Mouse (Mus musculus) kidney, embryonic 14.5 days (tissue): ENCODE measurements around the gene Tpd52l2. TPM values are rescaled to one million over a fixed set of nuclear protein-coding genes. Genes with fewer than 3 reads are reported as not detected.
A peak's percentile ranks its signal among the peaks of the same experiment; 100 is the strongest.

Source experiments
- ATAC-seq: fragments of 200-750 bp; cut with Nextera tagmentation; 2 replicates; pipeline ENCODE4 v1.8.0; 2017; ENCODE audit warnings: moderate number of reproducible peaks, mild to moderate bottlenecking, moderate TSS enrichment, moderate library complexity; ENCODE audit not compliant: low FRiP score, low TSS enrichment
- H3K27ac ChIP-seq: fragments of 300-500 bp; sonication (generic); 2 replicates; pipeline ENCODE4 v1.5.1; 2014; ENCODE audit warnings: low read depth, mild to moderate bottlenecking, low read length, moderate library complexity, mixed read lengths
- H3K27me3 ChIP-seq: fragments of 300-500 bp; sonication (generic); 2 replicates; pipeline ENCODE4 v1.6.1; 2014; ENCODE audit warnings: mild to moderate bottlenecking, low read length; ENCODE audit not compliant: control insufficient read depth, insufficient read depth
- H3K36me3 ChIP-seq: fragments of 300-500 bp; sonication (generic); 2 replicates; pipeline ENCODE4 v1.6.1; 2014; ENCODE audit warnings: low read length, mixed read lengths; ENCODE audit not compliant: control insufficient read depth, insufficient read depth
- H3K4me1 ChIP-seq: fragments of 300-500 bp; sonication (generic); 2 replicates; pipeline ENCODE4 v1.6.1; 2014; ENCODE audit warnings: low read length, mixed read lengths; ENCODE audit not compliant: control insufficient read depth, insufficient read depth
- H3K4me2 ChIP-seq: fragments of 300-500 bp; sonication (generic); replicated peaks from 2 replicates; pipeline ENCODE4 v1.6.1; 2014; ENCODE audit warnings: low read depth, mild to moderate bottlenecking, low read length
- H3K4me3 ChIP-seq: fragments of 300-500 bp; sonication (generic); 2 replicates; pipeline ENCODE4 v1.5.1; 2014; ENCODE audit warnings: mild to moderate bottlenecking, low read length
- H3K9ac ChIP-seq: fragments of 300-500 bp; sonication (generic); 2 replicates; pipeline ENCODE4 v1.6.1; 2014; ENCODE audit warnings: low read depth, mild to moderate bottlenecking, low read length, moderate library complexity
- H3K9me3 ChIP-seq: fragments of 300-500 bp; sonication (generic); 2 replicates; pipeline ENCODE4 v1.6.1; 2016; ENCODE audit warnings: low read length; ENCODE audit not compliant: control insufficient read depth
- WGBS: fragments of 180-500 bp; shearing (Covaris S2); extraction: QIAGEN DNeasy Blood & Tissue Kit; methylation state at CpG from one replicate; pipeline ENCODE4 v1.1.7; 2014; 5-methylcytosine and 5-hydroxymethylcytosine counted together
- polyA plus RNA-seq: library from polyadenylated mRNA; unstranded; fragments of >200 nt; fragmentation: Nextera tagmentation; extraction: Ambion mirVana; gene quantifications from 2 replicates; pipeline ENCODE4 v1.2.1, GENCODE M21; 2014

Gene Tpd52l2
- polyA plus RNA-seq, 1 experiment from 2014 or later, result 175 TPM

DNA sequence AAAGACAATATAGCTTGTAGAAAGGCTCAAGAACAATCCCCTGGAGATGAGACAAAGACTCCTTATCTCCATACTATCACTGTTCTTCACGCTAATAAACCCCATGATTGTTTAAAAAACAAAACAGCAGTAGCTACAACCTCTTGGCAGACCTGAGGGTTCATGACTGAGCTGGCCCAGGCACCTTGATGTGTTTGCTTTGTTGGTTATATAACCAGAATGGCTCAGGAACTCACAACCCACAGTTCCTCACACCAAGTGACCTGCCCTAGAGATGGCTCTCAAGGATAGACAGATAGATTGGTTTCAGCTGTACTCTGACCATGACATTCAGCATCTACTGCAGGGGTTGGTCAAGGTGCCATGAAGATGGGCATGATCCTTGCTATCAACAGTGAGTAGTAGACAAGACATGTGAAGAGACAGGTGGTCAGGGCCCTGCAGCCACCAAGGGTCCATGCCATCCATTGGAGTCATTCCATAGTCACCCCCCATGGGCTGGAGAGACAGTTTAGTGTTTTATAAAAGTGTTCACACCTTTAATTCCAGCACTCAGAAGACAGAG is 35.3 kb upstream of the Tpd52l2 start:
- Histone ChIP-seq H3K4me2 (no peak overlapping the region), H3K9ac (no peak overlapping the region), H3K27me3 (no peaks in the 10 kb centered on the region), H3K36me3 (no peaks in the 10 kb centered on the region), H3K27ac (no peak overlapping the region), H3K4me1 (peaks cover 20% of the 10 kb centered on the region), H3K4me3 (no peak overlapping the region), H3K9me3 (no peaks in the 10 kb centered on the region)
- ATAC-seq, result no peak
- 79% methylated on average over 1 of the region's 1 CpGs for WGBS

DNA sequence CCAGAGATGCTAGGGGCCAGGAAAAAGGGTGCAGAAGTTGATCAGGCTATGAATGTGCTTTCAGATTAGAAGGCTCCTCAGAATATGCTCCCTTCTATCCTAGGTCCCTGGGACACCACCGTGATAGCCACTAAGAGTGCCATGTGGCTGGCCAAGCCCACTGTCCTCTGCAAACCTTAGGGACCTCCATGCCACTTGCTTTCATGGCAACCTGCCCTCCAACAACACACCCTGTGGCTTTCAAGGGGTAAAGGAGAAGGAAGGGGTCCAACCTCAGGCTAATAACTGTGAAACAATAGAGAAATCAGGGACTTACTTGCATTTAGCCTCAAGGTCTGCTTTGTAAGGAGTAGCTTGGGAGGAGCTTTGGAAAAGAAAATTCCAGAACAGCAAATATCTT is 34.3 kb upstream of the Tpd52l2 start:
- H3K9me3 ChIP-seq, result no peaks in the 10 kb centered on the region
- peaks cover 20% of the 10 kb centered on the region for H3K4me1 ChIP-seq
- 80% methylated on average over 1 of the region's 1 CpGs for WGBS
- no peak overlapping the region for H3K9ac ChIP-seq
- no peak for ATAC-seq
- peak overlapping the region; percentile 21; the same call in 1 of the 2 replicates for H3K4me2 ChIP-seq
- H3K36me3 ChIP-seq, result no peaks in the 10 kb centered on the region
- no peak overlapping the region for H3K27ac ChIP-seq
- H3K4me3 ChIP-seq, result no peak overlapping the region
- H3K27me3 ChIP-seq, result no peaks in the 10 kb centered on the region

DNA sequence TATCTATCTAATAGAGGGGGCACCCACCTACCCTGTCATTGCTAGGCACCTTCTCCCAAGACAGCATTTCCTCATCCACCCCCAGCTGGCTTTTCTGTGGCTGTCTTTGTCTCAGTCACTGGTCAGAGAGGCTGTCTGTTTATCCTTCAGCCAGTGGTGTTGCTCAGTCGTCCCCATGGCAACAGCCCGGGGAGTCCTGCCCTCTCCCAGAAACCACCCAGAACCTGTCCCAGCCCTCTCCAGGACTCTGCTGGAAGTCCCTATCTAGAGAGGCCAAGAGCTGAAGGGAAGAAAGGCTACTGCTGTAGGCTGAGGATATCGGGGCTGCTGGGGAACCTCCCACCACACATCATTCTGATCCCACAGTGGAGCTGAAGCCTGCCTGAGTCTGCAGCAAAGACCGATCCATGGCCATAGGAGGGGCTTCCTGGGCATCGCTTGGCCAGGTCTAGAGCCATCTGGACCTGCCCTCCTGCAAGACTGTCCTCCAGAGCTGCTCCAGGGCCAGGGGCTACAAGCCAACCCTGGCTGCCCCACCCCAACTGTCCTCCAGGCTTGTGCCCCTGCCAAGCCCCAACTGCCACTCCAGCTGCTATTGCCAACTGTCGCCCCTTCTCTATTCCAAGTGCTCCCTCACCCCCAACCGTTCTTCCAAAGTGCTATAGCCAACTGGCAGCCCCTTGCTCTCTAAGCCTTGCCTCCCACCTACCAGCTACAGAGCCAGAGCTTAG is 33.8 kb upstream of the Tpd52l2 start:
- 37% methylated on average over 7 of the region's 7 CpGs for WGBS
- Histone ChIP-seq H3K9me3 (no peaks in the 10 kb centered on the region), H3K36me3 (no peaks in the 10 kb centered on the region), H3K27ac (no peak overlapping the region), H3K4me2 (peak overlapping the region; percentile 21), H3K9ac (no peak overlapping the region), H3K4me1 (peaks cover 20% of the 10 kb centered on the region), H3K27me3 (no peaks in the 10 kb centered on the region), H3K4me3 (no peak overlapping the region)
- ATAC-seq, result no peak; the same call in 1 of the 2 replicates

DNA sequence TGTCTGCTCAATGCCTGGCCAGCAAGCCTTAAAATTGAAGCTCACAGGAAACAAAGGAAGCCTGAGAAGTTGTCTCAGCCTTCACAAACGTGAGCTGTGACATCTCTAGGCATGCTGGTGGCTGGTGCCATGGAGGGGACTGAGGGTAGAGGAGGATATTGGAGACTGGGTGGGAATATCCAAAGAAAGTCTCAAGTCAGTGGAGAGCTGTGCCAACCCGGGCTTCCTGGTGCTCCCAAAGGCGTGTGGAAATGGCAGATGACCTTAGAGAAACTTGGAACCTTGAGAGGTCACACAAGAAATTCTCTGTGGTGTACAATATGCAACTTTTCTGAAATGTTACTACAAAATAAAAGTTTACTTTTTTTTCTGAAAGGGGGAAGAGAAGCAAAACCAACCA is 31.5 kb upstream of the Tpd52l2 start:
- no peak overlapping the region for H3K4me2 ChIP-seq
- ATAC-seq, result no peak
- no peak overlapping the region for H3K27ac ChIP-seq
- H3K9me3 ChIP-seq, result no peaks in the 10 kb centered on the region
- peaks cover 18% of the 10 kb centered on the region for H3K4me1 ChIP-seq
- H3K9ac ChIP-seq, result no peak overlapping the region
- H3K4me3 ChIP-seq, result no peak overlapping the region
- 57% methylated on average over 3 of the region's 3 CpGs for WGBS
- H3K36me3 ChIP-seq, result no peaks in the 10 kb centered on the region
- H3K27me3 ChIP-seq, result no peaks in the 10 kb centered on the region

DNA sequence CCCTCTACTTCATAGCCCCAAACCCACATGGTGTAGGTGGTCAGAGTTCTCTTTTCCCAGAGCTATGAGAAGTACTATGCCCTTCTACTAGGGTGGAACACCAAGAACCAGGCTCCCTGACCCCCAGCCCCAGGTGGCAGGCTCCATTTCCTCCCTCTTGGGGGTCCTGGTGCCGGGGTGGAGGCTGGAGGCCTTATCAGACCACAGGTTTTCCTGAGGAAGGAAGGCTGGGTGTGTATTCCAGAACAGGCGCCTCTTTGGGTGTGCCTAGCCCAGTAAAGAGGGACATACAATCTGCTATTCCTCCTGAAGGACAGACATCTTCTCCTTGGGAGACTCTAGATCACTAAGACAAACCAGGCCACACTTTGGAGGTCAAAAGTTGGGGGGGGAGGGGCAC is 26.7 kb upstream of the Tpd52l2 start:
- Histone ChIP-seq H3K36me3 (no peaks in the 10 kb centered on the region), H3K27ac (no peak overlapping the region; the same call in 1 of the 2 replicates), H3K4me3 (no peak overlapping the region), H3K9ac (no peak overlapping the region), H3K4me1 (0 out of 2 replicates have a peak, but pooled peaks cover 9% of the 10 kb centered on the region), H3K27me3 (no peaks in the 10 kb centered on the region), H3K4me2 (no peak overlapping the region), H3K9me3 (no peaks in the 10 kb centered on the region)
- ATAC-seq, result no peak
- WGBS, result 59% methylated on average over 2 of the region's 2 CpGs

DNA sequence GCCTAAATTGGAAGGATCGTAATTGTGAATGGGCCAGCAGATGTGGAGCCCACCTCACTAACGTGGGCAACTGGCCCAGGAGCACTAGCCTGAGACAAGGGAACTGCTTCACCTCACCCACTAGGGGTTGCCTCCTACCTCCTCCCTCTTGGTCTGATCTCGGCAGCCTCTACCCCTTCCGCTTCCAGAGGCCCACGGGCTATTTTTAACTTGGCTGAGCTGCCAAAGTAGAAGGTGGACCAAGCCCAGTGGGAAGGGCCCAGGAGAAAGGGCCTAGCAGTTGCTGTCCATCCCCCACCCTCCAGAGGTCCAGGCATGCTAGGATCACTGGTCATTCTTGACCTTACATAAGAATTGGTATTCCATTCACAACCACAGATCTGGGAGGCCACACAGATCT is 25.7 kb upstream of the Tpd52l2 start:
- H3K27ac ChIP-seq, result no peak overlapping the region
- no peaks in the 10 kb centered on the region for H3K27me3 ChIP-seq
- 0 out of 2 replicates have a peak, but pooled peaks have one; percentile 43 for ATAC-seq
- H3K9ac ChIP-seq, result no peak overlapping the region
- H3K36me3 ChIP-seq, result no peaks in the 10 kb centered on the region
- no peaks in the 10 kb centered on the region for H3K9me3 ChIP-seq
- no peak overlapping the region for H3K4me3 ChIP-seq
- WGBS, result 52% methylated on average over 5 of the region's 5 CpGs
- H3K4me2 ChIP-seq, result no peak overlapping the region
- H3K4me1 ChIP-seq, result 0 out of 2 replicates have a peak, but pooled peaks cover 9% of the 10 kb centered on the region

DNA sequence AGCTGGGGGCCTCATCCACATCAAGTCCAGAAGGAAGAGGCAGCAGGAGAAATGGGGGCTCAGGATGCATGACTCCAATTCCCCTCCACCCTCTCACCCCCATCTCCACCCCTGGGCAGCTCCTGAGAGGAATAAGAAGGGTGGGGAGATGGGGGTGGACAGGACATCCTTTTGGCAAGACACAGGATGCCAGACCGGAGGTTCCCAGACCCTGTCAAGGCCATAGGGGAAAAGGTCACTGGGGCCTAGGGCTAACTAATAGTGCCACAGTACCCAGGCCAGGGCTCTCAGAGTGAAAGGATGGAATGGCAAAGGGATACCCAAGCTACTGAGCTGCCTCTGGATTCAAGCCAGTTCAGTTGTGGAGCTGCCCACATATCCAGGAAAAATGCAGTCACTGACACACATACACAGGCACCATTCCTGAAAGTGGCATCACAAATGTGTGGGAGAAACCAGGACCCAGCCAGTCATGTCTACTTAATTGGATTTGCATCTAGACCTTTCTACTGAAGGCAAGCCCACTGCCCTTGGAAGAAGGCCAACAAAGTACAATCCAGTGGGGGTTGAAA is 24.6 kb upstream of the Tpd52l2 start:
- Histone ChIP-seq H3K9ac (no peak overlapping the region), H3K27ac (no peak overlapping the region), H3K4me2 (no peak overlapping the region), H3K36me3 (no peaks in the 10 kb centered on the region), H3K9me3 (no peaks in the 10 kb centered on the region), H3K4me3 (no peak overlapping the region), H3K4me1 (0 out of 2 replicates have a peak, but pooled peaks cover 9% of the 10 kb centered on the region), H3K27me3 (no peaks in the 10 kb centered on the region)
- ATAC-seq, result no peak
- 60% methylated on average over 1 of the region's 1 CpGs for WGBS

DNA sequence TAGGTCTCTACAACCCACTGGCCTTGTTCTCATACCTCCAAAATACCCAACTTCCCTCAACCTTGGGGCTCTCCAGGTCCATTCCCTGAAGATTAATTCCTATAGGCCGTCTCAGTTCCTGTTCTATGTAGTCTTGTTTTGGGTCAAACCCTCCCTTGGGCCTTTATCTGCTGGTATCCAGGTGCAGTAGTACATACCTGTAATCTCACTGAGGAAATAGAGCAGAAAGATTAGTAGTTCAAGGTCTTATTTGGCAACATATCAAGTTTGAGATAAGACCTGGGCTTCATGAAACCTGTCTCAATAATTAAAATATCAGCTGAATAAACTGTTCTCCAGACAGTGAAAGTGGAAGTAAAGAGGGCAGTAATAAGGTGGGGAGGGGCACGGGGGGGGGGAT is 13.8 kb upstream of the Tpd52l2 start:
- WGBS, result 68% methylated on average over 2 of the region's 2 CpGs
- H3K27me3 ChIP-seq, result no peaks in the 10 kb centered on the region
- no peaks in the 10 kb centered on the region for H3K9me3 ChIP-seq
- no peak overlapping the region for H3K4me2 ChIP-seq
- H3K4me3 ChIP-seq, result no peak overlapping the region
- H3K4me1 ChIP-seq, result peaks cover 28% of the 10 kb centered on the region
- no peak overlapping the region for H3K9ac ChIP-seq
- no peaks in the 10 kb centered on the region for H3K36me3 ChIP-seq
- no peak for ATAC-seq
- H3K27ac ChIP-seq, result no peak overlapping the region
